Mouse (Mus musculus): ENCODE results near the gene Gm28305. TPM values are rescaled to one million over a fixed set of nuclear protein-coding genes. Genes with fewer than 3 reads are reported as not detected.
A peak's percentile ranks its signal among the peaks of the same experiment; 100 is the strongest.

Gm28305 gene
- total RNA-seq (2021), result not detected

DNA sequence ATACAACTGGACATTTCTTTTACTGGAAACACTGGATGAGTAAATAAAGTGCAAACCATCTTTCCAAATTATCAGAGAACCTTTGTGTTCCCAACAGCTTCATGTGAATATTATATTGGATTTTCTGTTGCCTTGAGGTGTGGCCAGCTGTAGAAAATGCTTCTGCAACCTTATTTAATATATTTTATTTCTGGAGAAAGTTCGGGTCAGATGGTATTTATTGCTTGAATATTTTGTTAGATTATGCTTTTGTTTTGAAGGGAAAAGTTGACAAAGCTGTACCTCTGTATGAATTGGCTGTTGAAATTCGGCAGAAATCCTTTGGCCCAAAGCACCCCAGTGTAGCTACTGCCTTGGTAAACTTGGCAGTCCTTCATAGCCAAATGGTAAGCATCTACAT is at the start of gene Gm28305:
Gene Gm28305, plus strand, starts transcription at position 301 of the 400 bp plus-strand sequence.
- DNase-seq, result no peak

GRCm38 (mm10) chr9:103996496-103996895 is 44.0 kb upstream of the Gm28305 start:
- DNase-seq, result peak; percentile 70

DNA sequence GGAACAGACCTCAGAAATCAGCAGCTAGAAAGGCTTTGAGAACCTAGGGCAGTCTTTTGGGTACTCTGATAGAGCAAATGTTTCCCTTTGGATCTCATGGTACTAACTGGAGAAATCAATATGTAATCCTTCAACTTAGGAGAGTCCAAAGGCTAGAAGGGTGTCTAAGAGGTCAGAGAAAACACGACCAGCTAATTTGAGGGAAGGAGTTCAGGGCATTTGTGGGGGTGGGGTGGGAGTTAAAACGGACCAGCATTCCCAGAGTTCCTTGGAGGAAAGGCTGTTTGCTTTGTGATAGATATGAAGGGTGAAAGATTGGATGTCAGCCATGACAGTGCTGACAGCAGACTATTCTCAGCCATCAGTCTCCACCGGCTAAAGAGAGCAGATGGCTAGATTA is 39.9 kb upstream of the Gm28305 start:
- DNase-seq, result no peak

DNA sequence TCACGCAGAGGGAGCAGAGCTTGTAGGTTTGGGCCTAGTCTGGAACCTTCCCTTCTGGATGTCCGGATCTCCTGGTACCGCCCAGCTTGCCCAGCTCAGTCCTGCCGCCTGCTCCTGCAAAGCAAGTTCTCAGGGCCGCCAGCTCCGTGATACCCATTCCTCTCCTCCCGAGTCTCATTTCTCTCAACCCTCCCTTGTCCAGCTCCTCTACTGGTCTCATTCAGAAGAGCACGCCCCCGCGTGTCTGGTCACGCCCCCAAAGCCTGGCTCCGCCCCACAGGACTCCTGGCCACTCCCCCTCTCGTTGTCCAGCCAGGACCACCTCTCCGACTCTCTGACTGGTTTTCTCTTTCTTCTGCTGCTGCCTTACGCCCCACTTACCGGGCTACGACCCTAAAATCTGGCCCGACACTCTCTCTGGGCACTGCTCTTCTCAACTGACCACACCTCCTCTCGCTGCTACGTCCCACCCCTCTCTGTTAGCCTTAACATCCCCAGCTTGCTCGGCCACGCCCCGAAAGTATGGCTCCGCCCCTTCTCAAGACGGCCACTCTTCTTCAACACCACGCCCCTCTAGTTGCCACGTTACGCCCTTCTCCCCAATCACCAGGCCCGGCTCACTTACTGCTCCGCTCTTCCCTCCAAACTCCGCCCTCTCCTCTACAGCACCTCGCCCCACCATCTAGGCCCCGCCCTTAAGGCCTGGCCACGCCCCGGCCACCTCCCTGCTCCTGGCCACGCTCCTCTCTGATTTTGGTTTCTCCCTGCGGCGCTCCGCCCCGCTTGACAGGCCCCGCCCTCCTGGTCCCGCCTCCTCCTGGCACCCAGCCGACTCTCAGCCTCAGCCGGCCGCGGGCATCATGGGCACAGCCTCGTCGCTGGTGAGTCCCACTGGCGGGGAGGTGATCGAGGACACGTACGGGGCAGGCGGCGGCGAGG is 38.3 kb upstream of the Gm28305 start, which contains the start of gene Nphp3:
Gene Nphp3, plus strand, starts transcription at position 624 of the 939 bp plus-strand sequence.
- DNase-seq, result peak; percentile 99

DNA sequence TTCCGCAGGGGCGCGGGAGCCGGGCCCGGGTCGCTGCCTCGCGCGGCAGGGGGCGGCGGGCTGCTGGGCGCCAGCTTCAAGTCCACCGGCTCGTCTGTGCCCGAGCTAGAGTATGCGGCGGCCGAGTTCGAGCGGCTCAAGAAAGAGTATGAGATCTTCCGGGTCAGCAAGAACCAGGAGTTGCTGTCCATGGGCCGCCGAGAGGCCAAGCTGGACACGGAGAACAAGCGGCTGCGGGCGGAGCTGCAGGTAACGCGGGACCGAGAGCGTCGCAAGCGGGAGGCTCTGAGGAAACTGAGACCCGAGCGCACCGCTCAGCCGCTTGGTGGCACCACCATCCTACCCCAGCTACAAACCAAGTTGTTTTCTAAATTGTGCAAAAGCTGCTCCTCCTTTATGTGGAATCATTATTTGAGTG is 37.5 kb upstream of the Gm28305 start:
- DNase-seq, result peak; percentile 72

DNA sequence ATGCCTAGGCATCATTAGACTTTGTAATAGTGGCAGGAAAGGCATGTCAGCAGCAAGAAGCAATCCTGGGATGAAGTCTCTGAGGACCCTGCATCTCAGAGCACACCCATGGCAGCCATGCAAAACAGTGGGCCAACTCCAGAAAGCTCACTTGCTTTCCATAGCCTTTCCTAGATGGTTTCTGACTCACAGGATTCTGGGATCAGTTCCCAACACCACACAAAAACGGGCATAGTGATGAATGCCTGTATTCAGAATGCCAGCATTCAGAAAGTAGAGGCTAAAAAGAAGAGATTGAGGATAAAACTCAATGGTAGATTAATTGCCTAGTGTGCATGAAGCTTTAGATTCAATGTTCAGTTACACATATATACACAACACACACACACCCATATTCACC is 25.9 kb upstream of the Gm28305 start:
- DNase-seq, result no peak

- DNase-seq, result no peak
Observed at GRCm38 (mm10) chr9:104021026-104021425, 19.4 kb upstream of the Gm28305 start.

GRCm38 (mm10) chr9:104027186-104027585 is 13.3 kb upstream of the Gm28305 start:
- no peak for DNase-seq

GRCm38 (mm10) chr9:104029861-104030260 is 10.6 kb upstream of the Gm28305 start:
- no peak for DNase-seq

DNA sequence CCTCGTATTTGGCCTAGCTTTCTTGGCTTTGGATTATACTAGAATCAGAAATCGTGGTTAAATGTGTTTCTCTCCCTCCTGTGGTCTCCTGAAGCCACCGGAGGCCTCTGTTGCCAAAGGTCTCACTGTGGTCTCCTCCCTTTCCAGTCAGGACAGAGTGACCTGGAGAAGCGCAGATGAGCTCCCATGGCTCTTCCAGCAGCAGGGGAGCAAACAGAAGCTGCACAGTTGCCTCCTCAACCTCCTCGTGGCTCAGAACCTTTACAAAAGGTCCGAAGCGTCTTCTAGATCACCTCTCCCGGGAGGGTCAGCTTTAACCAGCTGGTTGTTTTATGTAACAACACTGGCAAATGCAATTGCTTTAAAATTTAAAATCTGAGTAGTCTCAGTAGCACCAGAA is 6.2 kb upstream of the Gm28305 start:
- no peak for DNase-seq

DNA sequence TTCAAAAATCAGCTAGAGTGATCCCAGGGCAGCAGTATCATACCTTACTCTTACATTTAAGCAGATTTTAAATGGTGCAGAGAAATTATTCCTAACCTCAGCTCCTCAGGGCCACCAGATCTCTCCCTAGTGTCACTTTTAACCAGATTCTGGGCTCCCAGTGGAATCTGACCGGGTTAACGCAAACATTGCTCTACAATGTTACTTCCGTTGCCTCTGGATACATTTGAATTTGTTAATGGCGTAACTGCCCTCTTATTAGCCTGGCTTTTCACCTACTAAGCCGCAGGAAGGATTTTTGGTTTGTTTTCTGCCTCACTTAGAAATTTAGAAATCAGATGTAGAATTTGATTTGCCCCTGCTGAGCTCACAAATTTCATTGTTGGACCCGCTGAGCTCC is 5.7 kb upstream of the Gm28305 start:
- no peak for DNase-seq

GRCm38 (mm10) chr9:104035261-104036015 is 5.0 kb upstream of the Gm28305 start:
- DNase-seq, result peak; percentile 81

DNA sequence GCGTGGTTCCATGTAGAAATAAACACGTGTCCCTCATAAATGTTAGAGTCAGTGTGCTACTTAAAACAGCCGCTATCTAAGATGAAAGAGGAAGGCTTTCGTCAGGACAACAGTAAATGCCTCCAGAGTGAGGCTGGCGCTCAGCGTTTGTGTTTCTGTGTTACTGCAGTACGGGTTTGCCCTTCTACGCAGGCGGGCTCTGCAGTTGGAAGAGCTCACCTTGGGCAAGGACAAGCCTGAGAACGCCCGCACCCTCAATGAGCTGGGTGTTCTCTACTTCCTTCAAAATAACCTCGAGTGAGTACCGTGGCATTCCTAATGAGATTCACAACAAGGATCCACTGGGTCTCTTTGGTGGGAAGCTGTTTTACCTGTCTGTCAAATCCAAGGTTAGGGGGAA is 2.2 kb upstream of the Gm28305 start:
- no peak for DNase-seq

DNA sequence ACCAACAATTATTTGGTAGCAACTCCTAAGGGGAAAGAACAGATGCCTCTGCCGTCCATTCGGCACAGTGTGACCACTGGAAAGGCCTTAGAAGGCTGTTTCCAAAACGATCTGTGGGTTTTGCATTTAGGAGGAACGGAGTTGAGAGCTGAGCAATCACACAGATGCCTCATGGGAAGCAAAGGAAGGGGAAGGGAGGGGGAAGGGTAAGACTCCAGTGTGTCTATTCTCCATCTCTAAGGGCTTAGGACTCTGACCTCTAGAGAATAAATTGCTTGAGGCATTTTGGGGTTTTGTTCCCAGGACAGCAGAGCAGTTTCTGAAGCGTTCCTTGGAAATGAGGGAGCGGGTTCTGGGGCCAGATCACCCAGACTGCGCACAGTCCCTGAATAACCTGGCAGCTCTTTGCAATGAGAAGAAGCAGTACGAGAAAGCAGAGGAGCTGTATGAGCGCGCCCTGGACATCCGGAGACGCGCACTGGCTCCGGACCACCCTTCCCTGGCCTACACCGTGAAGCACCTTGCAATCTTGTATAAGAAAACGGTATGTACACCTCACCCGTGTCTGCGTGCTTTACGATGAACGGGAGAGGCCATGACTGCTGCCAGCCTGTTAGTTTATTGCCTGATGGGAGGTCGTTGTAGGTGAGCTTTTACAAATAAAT is 1.3 kb upstream of the Gm28305 start:
- no peak for DNase-seq

DNA sequence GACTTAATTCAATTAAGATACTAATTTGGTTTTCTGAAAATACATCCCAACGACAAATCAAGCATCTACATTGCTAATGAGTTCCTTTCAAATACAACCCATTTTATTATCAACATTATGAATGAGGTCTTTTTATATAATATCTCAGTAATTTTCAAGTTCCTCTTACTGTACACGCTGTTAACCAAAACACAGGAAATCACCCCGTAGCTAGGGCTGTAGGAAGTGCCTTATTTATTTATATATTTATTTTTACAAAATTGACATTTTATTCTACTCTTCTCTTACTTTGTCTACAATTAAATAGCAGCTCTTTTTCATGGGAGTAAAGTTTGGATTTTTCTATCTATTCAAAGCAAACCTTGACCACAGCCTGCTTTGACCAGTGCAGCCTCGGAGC is 720 bp upstream of the Gm28305 start:
- DNase-seq, result no peak

- DNase-seq, result no peak
Observed at GRCm38 (mm10) chr9:104043676-104044075, 3.2 kb downstream of the Gm28305 start.

GRCm38 (mm10) chr9:104051028-104051427 is 10.6 kb downstream of the Gm28305 start:
- no peak for DNase-seq

DNA sequence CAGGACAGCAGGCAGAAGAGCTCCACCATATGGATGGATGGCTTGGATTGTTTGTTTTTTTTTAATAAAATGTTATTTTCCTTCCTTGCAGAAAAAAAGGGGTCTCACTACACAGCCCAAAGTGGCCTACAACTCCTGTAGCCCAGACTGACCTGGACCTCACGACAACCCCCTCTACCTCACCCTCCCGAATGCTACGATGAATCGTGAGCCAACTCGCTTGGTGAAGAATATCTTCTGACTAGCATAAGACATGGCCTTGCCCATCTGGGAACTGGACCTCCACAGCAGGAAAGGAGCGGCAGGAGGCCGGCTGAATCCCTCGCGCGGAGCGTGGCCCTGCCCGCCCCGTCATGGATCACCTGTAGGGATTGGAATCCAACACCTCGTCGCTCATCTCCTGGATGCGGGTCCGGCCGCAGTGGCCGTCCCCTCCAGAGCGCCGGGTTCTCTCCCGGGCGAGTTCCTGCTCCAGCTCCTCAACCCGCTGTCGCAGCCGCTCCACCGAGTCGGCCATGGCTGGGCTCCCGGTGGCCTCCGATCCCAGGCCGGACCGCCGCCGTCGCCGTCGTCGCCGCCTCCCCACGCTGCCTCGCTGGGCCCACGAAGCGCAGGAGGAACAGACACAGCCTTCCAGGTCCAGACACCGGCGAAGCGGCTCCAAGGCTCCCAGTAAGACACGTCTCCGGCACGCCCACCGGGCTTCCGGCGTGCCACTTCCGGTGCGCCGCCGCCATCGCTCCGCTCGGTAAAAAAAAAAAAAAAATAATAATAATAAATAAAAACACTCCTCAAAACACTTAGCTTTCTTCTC is 22.2 kb downstream of the Gm28305 start, which contains the start of gene Uba5:
Gene Uba5, minus strand, starts transcription at position 705 of the 814 bp plus-strand sequence.
- DNase-seq, result peak; percentile 80

DNA sequence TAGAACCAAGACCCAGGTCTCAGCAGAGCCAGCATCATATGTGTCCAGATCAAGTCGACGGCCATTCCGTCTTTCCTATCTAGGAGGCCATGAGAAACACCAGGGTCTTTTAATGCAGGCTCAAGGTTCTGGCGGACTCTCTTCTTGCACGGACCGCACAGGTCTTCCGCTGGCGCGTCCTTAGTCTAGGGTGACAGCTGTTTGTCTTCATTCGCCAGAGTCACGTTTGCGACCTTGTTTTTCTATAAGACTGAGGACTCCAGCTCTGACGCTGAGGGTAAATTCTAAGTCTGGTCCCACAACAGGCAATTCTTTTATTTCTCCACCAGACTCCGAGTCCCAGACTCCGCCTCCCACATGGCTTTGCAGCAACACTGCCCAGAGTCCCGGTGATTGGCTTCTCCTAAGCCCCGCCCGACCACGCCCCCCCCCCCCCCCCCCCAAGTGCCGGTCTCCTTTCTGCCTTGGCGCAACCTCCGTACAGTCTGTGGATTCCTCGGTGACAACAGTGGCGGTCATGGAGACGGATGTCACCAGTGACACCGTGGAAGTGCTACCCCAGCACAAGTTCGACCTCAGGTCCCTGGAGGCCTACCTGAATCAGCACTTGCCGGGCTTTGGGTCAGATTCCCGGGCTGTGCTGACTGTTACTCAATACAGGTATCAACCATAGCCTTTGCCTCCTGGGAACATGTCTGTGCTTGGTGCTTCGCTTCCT is 22.9 kb downstream of the Gm28305 start, which contains the start of gene Acad11:
Gene Acad11, plus strand, starts transcription at position 134 of the 718 bp plus-strand sequence.
- peak; percentile 88 for DNase-seq

DNA sequence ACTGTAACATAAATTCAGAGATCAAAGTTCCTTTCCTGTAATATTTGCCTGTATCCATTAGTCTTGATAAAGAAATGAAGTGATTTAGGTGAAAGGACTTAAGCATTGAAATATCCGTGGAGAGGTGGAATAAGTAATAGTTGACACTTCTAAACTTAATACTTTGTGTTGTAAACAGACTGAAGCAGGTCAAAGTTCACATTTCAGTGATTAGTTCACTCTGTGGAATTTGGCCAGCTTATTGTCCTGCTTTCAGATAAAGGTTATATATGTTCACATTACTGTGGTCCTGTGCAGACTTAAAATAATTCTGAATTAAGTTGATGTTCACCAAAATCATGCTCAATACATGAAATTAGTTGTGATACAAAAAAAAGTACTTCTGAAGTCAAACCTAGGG is 24.1 kb downstream of the Gm28305 start:
- DNase-seq, result no peak

DNA sequence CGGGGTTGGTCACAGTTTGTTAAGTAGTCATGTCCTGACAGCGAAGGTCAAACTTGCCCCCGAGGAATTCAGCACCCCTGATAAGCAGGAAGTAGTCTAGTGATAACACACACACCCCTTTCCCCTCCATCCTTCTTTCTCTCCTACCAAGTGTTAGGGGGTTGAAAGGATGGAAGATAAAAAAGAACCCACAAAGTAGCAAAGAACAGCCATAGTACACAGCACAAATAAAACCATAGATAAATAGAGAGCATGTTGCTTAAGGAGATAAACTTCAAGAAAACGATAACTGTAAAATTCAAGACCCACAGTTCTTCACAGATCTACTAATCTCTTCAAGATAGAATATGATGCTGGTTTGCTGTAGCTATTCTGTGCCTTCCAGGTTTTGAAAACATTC is 29.8 kb downstream of the Gm28305 start:
- no peak for DNase-seq

Measured in heart, postnatal 4 days (tissue).